Mouse (Mus musculus): ENCODE data around the gene Dnmt3a.

DNA sequence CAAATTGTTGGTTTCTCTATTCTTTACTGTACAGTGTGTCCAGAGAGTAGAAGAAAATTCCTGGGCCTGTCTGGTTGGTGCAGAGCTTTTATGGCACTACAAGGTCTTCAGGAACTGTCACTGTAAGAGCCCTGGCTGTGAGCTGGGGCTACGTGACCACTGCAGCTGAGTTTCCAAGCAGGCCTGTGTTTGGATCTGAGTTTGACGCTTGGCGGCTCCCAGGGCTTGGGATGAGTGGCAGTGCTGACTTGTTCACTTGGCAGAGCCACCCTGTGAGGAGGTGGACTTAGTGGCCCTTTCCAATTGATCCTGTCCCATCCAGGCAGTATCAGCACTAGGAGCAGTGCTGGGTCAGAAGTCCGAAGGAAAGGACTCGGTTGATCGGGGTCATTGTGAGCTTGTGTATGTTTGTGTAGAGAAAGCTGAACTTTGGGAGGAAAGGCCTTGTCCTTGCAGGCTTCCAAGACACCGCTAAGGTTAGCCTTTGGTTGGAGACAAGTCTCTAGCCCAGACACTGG, 106.1 kb downstream of the Dnmt3a start:
- no peak for TF ChIP-seq MYOG (IDR thresholded peaks at IDR 0.05; ENCODE audit: control insufficient read depth, extremely low read depth, insufficient read length)
- no peak for TF ChIP-seq CTCF (IDR thresholded peaks at IDR 0.05; ENCODE audit: control insufficient read depth, insufficient read depth, insufficient read length)
- no peak for TF ChIP-seq FOSL1 (IDR thresholded peaks at IDR 0.05; ENCODE audit: insufficient read depth, low read length, poor library complexity, severe bottlenecking)

Measured in C2C12 (cell line).